Mouse (Mus musculus) lung, adult 2 months (tissue): ENCODE results near the gene D5Ertd579e.

Experiments used
- CTCF ChIP-seq: fragments of 200-500 bp; IDR thresholded peaks from 2 replicates; pipeline ENCODE4 v1.5.1; 2011; ENCODE audit warnings: mild to moderate bottlenecking, low read length, control low read depth; ENCODE audit not compliant: insufficient read depth
- POLR2A ChIP-seq: fragments of 200-500 bp; IDR thresholded peaks from 2 replicates; pipeline ENCODE4 v1.6.1; 2011; ENCODE audit warnings: low read depth, mild to moderate bottlenecking, control low read depth, low read length, borderline replicate concordance; ENCODE audit errors: extremely low read depth

DNA sequence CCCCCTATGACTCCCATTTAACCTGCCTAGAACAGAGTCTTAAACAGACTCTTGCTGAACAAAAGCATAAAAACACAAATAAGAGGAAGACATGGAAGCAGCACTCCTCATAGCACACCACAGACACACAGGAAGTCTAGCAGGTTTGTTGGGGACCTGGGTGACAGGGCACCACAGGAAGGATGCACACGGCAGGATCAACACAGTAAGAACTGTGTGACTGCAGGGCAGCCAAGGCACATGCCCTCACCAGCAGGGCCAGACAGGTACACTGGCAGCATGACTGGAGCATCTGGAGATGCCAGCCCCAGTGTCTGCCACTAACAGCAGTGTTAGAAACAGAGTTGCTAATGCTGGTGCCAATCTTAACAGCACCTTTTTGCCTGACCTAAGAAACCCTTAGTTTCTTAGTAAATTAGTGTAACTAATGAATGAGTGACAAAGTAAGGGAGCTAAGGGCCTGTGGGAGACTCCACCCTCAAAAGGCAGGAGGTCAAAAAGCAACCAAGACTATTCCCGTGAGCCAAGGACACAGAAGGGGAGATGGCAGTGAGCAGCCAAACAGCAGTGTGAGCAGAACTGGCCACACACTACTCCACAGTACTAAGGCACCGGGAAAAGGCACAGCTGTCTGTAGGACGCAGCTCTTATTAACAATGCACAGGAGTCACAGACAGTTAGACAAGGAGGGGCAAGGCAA is 125.1 kb downstream of the D5Ertd579e start:
- no peak for TF ChIP-seq POLR2A
- TF ChIP-seq CTCF: no peak
